Mouse (Mus musculus) midbrain, postnatal 0 days (tissue): ENCODE measurements around the gene Auh. TPM values are rescaled to one million over a fixed set of nuclear protein-coding genes. Genes with fewer than 3 reads are reported as not detected.
A peak's percentile ranks its signal among the peaks of the same experiment; 100 is the strongest.

ENCODE experiments used
- ATAC-seq: fragments of 200-750 bp; cut with Nextera tagmentation; 2 replicates; pipeline ENCODE4 v1.8.0; 2017; ENCODE audit warnings: moderate number of reproducible peaks, mild to moderate bottlenecking, moderate TSS enrichment, moderate library complexity; ENCODE audit not compliant: low FRiP score
- DNase-seq: peaks from one replicate; pipeline ENCODE4 v3.0.0-alpha.2; 2015; ENCODE audit warnings: low spot score
- H3K27ac ChIP-seq: fragments of 300-500 bp; sonication (generic); 2 replicates; pipeline ENCODE4 v1.5.1; 2014; ENCODE audit warnings: low read depth, mild to moderate bottlenecking, low read length, mixed read lengths
- H3K27me3 ChIP-seq: fragments of 300-500 bp; sonication (generic); 2 replicates; pipeline ENCODE4 v1.6.1; 2014; ENCODE audit warnings: low read length, control low read depth, mixed read lengths; ENCODE audit not compliant: insufficient read depth
- H3K36me3 ChIP-seq: fragments of 300-500 bp; sonication (generic); 2 replicates; pipeline ENCODE4 v1.6.1; 2014; ENCODE audit warnings: low read length, control low read depth, mixed read lengths; ENCODE audit not compliant: insufficient read depth
- H3K4me1 ChIP-seq: fragments of 300-500 bp; sonication (generic); 2 replicates; pipeline ENCODE4 v1.6.1; 2014; ENCODE audit warnings: mild to moderate bottlenecking, control low read depth, antibody characterized with exemption, low read length, mixed read lengths; ENCODE audit not compliant: insufficient read depth
- H3K4me2 ChIP-seq: fragments of 300-500 bp; sonication (generic); 2 replicates; pipeline ENCODE4 v1.6.1; 2014; ENCODE audit warnings: low read depth, mild to moderate bottlenecking, low read length, mixed read lengths; ENCODE audit not compliant: poor library complexity, severe bottlenecking
- H3K4me3 ChIP-seq: fragments of 300-500 bp; sonication (generic); 2 replicates; pipeline ENCODE4 v1.5.1; 2014; ENCODE audit warnings: low read depth, mild to moderate bottlenecking, low read length, moderate library complexity
- H3K9ac ChIP-seq: fragments of 300-500 bp; sonication (generic); replicated peaks from 2 replicates; pipeline ENCODE4 v1.6.1; 2014; ENCODE audit warnings: mild to moderate bottlenecking, low read length, moderate library complexity, mixed read lengths; ENCODE audit not compliant: poor library complexity, severe bottlenecking
- H3K9me3 ChIP-seq: fragments of 300-500 bp; sonication (generic); 2 replicates; pipeline ENCODE4 v1.6.1; 2016; ENCODE audit warnings: low read length, control low read depth
- CTCF ChIP-seq: IDR thresholded peaks from 2 replicates; pipeline ENCODE4 v1.5.1; 2016; ENCODE audit warnings: antibody characterized with exemption, mild to moderate bottlenecking
- WGBS: fragments of 180-500 bp; shearing (Covaris S2); extraction: QIAGEN DNeasy Blood & Tissue Kit; methylation state at CpG from one replicate; pipeline ENCODE4 v1.1.7; 2014; 5-methylcytosine and 5-hydroxymethylcytosine counted together
- polyA plus RNA-seq: library from polyadenylated mRNA; unstranded; fragments of >200 nt; fragmentation: Nextera tagmentation; extraction: Ambion mirVana; gene quantifications from 2 replicates; pipeline ENCODE4 v1.2.1, GENCODE M21; 2015
- total RNA-seq: library from RNA; depleted of rRNA; stranded (reverse); fragments of >200 nt; gene quantifications from 2 replicates; pipeline ENCODE4 v1.2.3, GENCODE M21; 2014

Auh gene
- total and polyA plus RNA-seq, 2 experiments from 2014 or later: 53.9 to 55.9 TPM

DNA sequence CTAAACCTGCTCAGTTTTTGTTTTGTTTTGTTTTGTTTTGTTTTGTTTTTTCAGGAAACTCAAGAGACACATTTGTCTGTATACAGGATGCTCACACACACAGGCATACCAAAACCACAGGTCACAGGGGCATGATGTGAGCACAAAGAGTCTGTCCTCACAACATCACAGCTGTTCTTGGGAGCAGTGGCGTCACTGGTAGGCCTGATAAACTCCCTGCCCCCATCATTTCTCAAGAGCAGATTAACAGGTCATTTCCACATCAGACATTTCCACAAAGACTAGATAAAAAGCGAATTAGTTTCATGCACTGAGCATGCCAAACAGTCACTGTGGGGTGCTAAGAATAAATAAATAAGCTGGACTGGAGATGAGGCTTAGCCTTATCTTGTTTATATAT, 101.3 kb downstream of the Auh start:
- no peak overlapping the region for H3K4me2 ChIP-seq
- 52% methylated on average over 2 of the region's 2 CpGs for whole genome bisulfite sequencing
- DNase-seq: no peak
- no peaks in the 10 kb centered on the region for H3K4me1 ChIP-seq
- H3K27me3 ChIP-seq: 0 out of 2 replicates have a peak, but pooled peaks cover 4% of the 10 kb centered on the region
- no peak for ATAC-seq
- TF ChIP-seq CTCF: no peak
- no peak overlapping the region for H3K27ac ChIP-seq
- H3K36me3 ChIP-seq: no peaks in the 10 kb centered on the region
- no peak overlapping the region for H3K9ac ChIP-seq
- H3K4me3 ChIP-seq: no peak overlapping the region
- no peaks in the 10 kb centered on the region for H3K9me3 ChIP-seq

DNA sequence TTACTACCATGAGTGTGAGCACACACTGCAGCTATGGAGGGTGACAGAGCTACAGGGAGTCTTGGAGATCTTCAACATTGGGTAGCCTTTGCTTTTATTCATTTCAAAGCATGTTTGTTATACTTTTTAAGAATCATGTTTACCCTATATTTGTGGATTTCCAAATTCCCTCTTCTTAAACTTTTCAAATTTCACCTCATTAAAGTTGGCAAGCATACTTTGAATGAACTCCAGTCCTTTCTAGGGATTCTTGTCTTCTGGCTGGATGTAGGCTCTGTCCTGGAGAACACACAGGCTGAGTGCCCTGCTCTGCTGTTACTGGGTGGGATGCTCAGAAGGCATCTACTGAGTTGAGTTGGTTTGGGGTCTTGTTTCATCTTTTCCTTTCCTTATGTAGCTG, 102.8 kb downstream of the Auh start:
- Histone ChIP-seq H3K4me3 (no peak overlapping the region), H3K36me3 (no peaks in the 10 kb centered on the region), H3K9ac (no peak overlapping the region), H3K9me3 (no peaks in the 10 kb centered on the region), H3K4me1 (peaks cover 3% of the 10 kb centered on the region; the same call in 1 of the 2 replicates), H3K27me3 (0 out of 2 replicates have a peak, but pooled peaks cover 4% of the 10 kb centered on the region), H3K4me2 (no peak overlapping the region), H3K27ac (no peak overlapping the region)
- TF ChIP-seq CTCF: no peak
- ATAC-seq (no peak), DNase-seq (no peak)

- WGBS: 66% methylated on average over 9 of the region's 9 CpGs
- no peak for ATAC-seq
Observed at GRCm38 (mm10) chr13:52824754-52825153, 104.7 kb downstream of the Auh start.

GRCm38 (mm10) chr13:52822165-52823149, 107.0 kb downstream of the Auh start:
- no peaks in the 10 kb centered on the region for H3K9me3 ChIP-seq
- no peak for ATAC-seq
- peak overlapping the region; percentile 25 for H3K4me2 ChIP-seq
- 20% methylated on average over 21 of the region's 23 CpGs for WGBS
- peaks cover 3% of the 10 kb centered on the region; the same call in 1 of the 2 replicates for H3K4me1 ChIP-seq
- no peak overlapping the region for H3K27ac ChIP-seq
- no peak overlapping the region for H3K9ac ChIP-seq
- no peaks in the 10 kb centered on the region for H3K36me3 ChIP-seq
- H3K27me3 ChIP-seq: 0 out of 2 replicates have a peak, but pooled peaks cover 4% of the 10 kb centered on the region
- no peak overlapping the region for H3K4me3 ChIP-seq
- no peak for DNase-seq
- no peak for TF ChIP-seq CTCF

More at GRCm38 (mm10) chr13:52824754-52825153, 104.7 kb downstream of the Auh start:
- Histone ChIP-seq H3K9ac (no peak overlapping the region), H3K4me3 (no peak overlapping the region), H3K4me2 (no peak overlapping the region), H3K27me3 (0 out of 2 replicates have a peak, but pooled peaks cover 4% of the 10 kb centered on the region), H3K9me3 (no peaks in the 10 kb centered on the region), H3K36me3 (no peaks in the 10 kb centered on the region), H3K4me1 (peaks cover 3% of the 10 kb centered on the region; the same call in 1 of the 2 replicates), H3K27ac (no peak overlapping the region)
- TF ChIP-seq CTCF: no peak
- no peak for DNase-seq

DNA sequence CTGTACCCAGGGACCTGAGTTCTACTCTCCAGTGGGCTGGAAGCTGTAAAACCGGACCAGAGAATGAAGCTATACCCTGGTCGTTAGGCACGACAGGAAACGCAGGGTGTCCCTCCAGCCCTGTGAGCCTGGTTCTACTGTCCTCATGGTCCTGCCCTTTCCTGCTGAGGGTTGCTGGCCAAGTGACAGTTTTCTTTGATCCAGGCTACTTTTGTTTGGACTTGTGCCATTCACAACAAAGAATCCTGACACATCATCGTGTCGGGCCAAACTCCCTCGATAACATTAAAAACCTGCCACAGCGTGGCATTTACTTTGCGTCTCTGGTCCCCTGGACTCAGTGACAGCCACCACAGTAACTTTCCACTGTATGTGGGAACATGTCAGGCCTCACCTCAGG, 107.9 kb downstream of the Auh start:
- no peaks in the 10 kb centered on the region for H3K9me3 ChIP-seq
- peaks cover 3% of the 10 kb centered on the region; the same call in 1 of the 2 replicates for H3K4me1 ChIP-seq
- ATAC-seq: no peak
- no peaks in the 10 kb centered on the region for H3K36me3 ChIP-seq
- DNase-seq: no peak
- 28% methylated on average over 9 of the region's 9 CpGs for WGBS
- TF ChIP-seq CTCF: no peak
- H3K4me2 ChIP-seq: no peak overlapping the region
- H3K27ac ChIP-seq: no peak overlapping the region
- no peak overlapping the region for H3K9ac ChIP-seq
- no peak overlapping the region for H3K4me3 ChIP-seq
- H3K27me3 ChIP-seq: 0 out of 2 replicates have a peak, but pooled peaks cover 4% of the 10 kb centered on the region

DNA sequence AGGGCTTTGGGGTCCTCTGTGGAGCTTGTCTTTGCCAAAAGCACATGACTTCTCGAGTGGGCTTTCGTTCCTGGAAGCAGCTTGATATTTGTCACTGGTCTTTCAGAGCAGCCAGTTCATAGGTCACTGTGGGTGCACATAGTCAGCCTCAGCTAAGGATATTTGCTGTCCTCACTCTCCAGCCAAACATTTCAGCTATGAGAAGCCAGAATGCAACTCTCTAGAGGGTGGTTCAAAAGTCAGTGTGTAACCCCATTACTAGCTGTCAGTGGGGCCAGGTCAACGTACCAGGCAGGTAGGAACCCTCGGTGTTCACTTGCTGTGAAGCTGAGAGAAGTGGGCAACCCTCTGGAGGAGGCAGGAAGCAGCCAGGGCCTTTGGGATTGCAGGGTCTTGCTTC, 109.6 kb downstream of the Auh start:
- Histone ChIP-seq H3K36me3 (no peaks in the 10 kb centered on the region), H3K4me1 (peaks cover 3% of the 10 kb centered on the region; the same call in 1 of the 2 replicates), H3K27me3 (0 out of 2 replicates have a peak, but pooled peaks cover 4% of the 10 kb centered on the region), H3K27ac (no peak overlapping the region), H3K4me3 (no peak overlapping the region), H3K9me3 (no peaks in the 10 kb centered on the region), H3K4me2 (no peak overlapping the region), H3K9ac (no peak overlapping the region)
- no peak for DNase-seq
- no peak for TF ChIP-seq CTCF
- no peak for ATAC-seq
- WGBS: 84% methylated on average over 4 of the region's 4 CpGs
